ENCODE assay signal across 17 mouse cellular contexts in genomic region chr11:99873089-99873488, GRCm38 (mm10). TPM values are rescaled to one million over a fixed set of nuclear protein-coding genes. Genes with fewer than 3 reads are reported as not detected.
"Had no signal": no experiment of that assay in that cellular context is flagged by ENCODE, and none has a peak within 500 bp of the region (broad histone marks: within the 10 kb centered on the region; RNA-seq: fewer than 3 reads in every experiment).

TSS of gene Krtap9-1 (plus strand) at chr11:99873389.

RNA-seq across cellular contexts. Expression of gene Krtap9-1, which starts in this region (rescaled TPM):
- polyA plus RNA-seq: cortical plate, adult 2 months; embryonic facial prominence, embryonic 10.5 days; embryonic facial prominence, embryonic 11.5 days; embryonic facial prominence, embryonic 12.5 days; embryonic facial prominence, embryonic 13.5 days; embryonic facial prominence, embryonic 14.5 days; erythroblast, embryonic 14.5 days; forebrain, embryonic 10.5 days; forebrain, embryonic 11.5 days; forebrain, embryonic 13.5 days; forebrain, embryonic 14.5 days; forebrain, embryonic 15.5 days; forebrain, embryonic 16.5 days; forebrain, postnatal 0 days; frontal cortex, adult 2 months; gonadal fat pad, adult 2 months; heart, adult 2 months had no signal
